Mouse (Mus musculus) heart, postnatal 0 days (tissue): ENCODE results near the gene Nkg7. TPM values are rescaled to one million over a fixed set of nuclear protein-coding genes. Genes with fewer than 3 reads are reported as not detected.

Experiments used
- ATAC-seq: fragments of 200-750 bp; cut with Nextera tagmentation; 2 replicates; pipeline ENCODE4 v1.8.0; 2017; ENCODE audit warnings: low read depth, moderate number of reproducible peaks, moderate library complexity; ENCODE audit not compliant: insufficient read depth
- DNase-seq: peaks from one replicate; pipeline ENCODE4 v3.0.0-alpha.2; 2016; ENCODE audit warnings: low spot score
- H3K27ac ChIP-seq: fragments of 300-500 bp; sonication (generic); 2 replicates; pipeline ENCODE4 v1.5.1; 2014; ENCODE audit warnings: low read depth, mild to moderate bottlenecking
- H3K27me3 ChIP-seq: fragments of 300-500 bp; sonication (generic); 2 replicates; pipeline ENCODE4 v1.6.1; 2014; ENCODE audit warnings: low read length, mixed read lengths; ENCODE audit not compliant: control insufficient read depth, insufficient read depth
- H3K36me3 ChIP-seq: fragments of 300-500 bp; sonication (generic); replicated peaks from 2 replicates; pipeline ENCODE4 v1.6.1; 2014; ENCODE audit warnings: low read length, mixed read lengths; ENCODE audit not compliant: control insufficient read depth, insufficient read depth
- H3K4me1 ChIP-seq: fragments of 300-500 bp; sonication (generic); 2 replicates; pipeline ENCODE4 v1.6.1; 2014; ENCODE audit warnings: antibody characterized with exemption; ENCODE audit not compliant: control insufficient read depth, insufficient read depth
- H3K4me2 ChIP-seq: fragments of 300-500 bp; sonication (generic); 2 replicates; pipeline ENCODE4 v1.6.1; 2014; ENCODE audit warnings: low read depth, mild to moderate bottlenecking, low read length, moderate library complexity
- H3K4me3 ChIP-seq: fragments of 300-500 bp; sonication (generic); 2 replicates; pipeline ENCODE4 v1.5.1; 2014; ENCODE audit warnings: low read depth, low read length
- H3K9ac ChIP-seq: fragments of 300-500 bp; sonication (generic); replicated peaks from 2 replicates; pipeline ENCODE4 v1.6.1; 2014; ENCODE audit warnings: low read depth, low read length, mixed read lengths
- H3K9me3 ChIP-seq: fragments of 300-500 bp; sonication (generic); replicated peaks from 2 replicates; pipeline ENCODE4 v1.6.1; 2016; ENCODE audit warnings: low read length; ENCODE audit not compliant: control insufficient read depth
- CTCF ChIP-seq: IDR thresholded peaks from 2 replicates; pipeline ENCODE4 v1.5.1; 2016; ENCODE audit warnings: antibody characterized with exemption, control low read depth, low read depth
- EP300 ChIP-seq: IDR thresholded peaks from 2 replicates; pipeline ENCODE4 v1.6.1; 2016; ENCODE audit warnings: antibody characterized with exemption, low read depth
- WGBS: fragments of 180-500 bp; shearing (Covaris S2); extraction: QIAGEN DNeasy Blood & Tissue Kit; methylation state at CpG from one replicate; pipeline ENCODE4 v1.1.7; 2014; 5-methylcytosine and 5-hydroxymethylcytosine counted together
- microRNA-seq: library from miRNA; unstranded; fragments of <30 nt; microRNA quantifications from one replicate; pipeline ENCODE4, GENCODE M21; 2016
- polyA plus RNA-seq: library from polyadenylated mRNA; unstranded; fragments of >200 nt; fragmentation: Nextera tagmentation; extraction: Ambion mirVana; gene quantifications from 2 replicates; pipeline ENCODE4 v1.2.1, GENCODE M21; 2015
- total RNA-seq: library from RNA; depleted of rRNA; stranded (reverse); fragments of >200 nt; gene quantifications from 2 replicates; pipeline ENCODE4 v1.2.3, GENCODE M21; 2014; ENCODE audit warnings: low replicate concordance; rRNA removed

The Nkg7 gene
- total and polyA plus RNA-seq, 2 experiments from 2014 or later: 0.18 TPM; not detected in 1

DNA sequence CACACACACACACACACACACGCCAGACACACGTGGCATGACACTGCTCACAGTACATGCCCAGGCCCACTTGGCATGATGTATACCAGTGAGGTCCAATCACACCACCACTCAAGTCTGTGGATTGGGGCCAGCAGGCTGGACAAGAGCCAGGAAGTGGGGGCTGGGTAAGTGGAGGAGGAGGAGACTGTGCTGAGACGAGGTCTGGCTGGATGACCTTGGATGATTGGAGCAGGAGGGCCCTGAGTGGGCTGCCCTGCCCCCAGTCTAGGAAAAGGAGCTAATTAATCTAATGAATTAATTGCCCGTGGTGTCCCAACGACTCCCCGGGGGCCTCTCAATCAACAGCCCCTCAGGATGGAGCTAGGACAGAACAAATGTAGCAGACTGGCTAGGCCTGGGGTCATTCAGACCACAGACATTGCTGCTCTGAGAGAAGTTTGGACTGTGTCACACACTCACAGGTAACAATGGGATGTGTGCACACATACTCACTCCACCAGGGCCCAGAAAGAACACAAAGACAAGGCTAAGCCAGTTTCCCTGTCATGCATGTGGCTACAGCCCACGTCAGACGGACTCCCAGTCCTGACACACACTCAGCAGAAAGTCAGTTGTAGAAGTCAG, 45.3 kb downstream of the Nkg7 start:
- ATAC-seq: peak; percentile 54; the same call in 1 of the 2 replicates
- TF ChIP-seq EP300 (no peak), CTCF (no peak)
- H3K36me3 ChIP-seq: no peaks in the 10 kb centered on the region
- no peak overlapping the region for H3K27ac ChIP-seq
- peak; percentile 6 for DNase-seq
- H3K27me3 ChIP-seq: peaks cover 18% of the 10 kb centered on the region
- no peak overlapping the region for H3K4me2 ChIP-seq
- WGBS: 52% methylated on average over 8 of the region's 8 CpGs
- H3K4me3 ChIP-seq: no peak overlapping the region
- peaks cover 5% of the 10 kb centered on the region; the same call in 1 of the 2 replicates for H3K4me1 ChIP-seq
- no peaks in the 10 kb centered on the region for H3K9me3 ChIP-seq
- H3K9ac ChIP-seq: no peak overlapping the region

DNA sequence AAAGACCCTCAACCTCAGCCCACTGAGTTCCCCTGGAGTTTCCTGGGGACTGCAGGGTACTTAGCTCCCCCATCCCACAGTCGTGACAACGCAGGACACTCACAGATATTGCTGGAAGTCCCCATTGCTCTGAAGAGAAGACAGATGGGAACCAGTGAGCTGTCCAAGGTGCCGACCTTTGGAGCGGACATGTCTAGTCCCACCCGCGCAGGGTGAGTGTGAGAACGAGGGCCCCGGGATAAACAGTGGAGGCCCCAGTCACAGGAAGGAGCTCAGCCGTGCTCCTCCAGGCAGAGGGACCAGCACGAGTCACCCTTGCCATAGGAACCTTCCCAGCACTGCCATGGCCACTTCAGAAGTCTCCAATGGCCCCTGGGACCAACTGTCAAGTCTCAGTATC, 46.4 kb downstream of the Nkg7 start:
- Histone ChIP-seq H3K4me2 (no peak overlapping the region), H3K27me3 (peaks cover 9% of the 10 kb centered on the region), H3K9me3 (no peaks in the 10 kb centered on the region), H3K4me1 (peaks cover 5% of the 10 kb centered on the region; the same call in 1 of the 2 replicates), H3K27ac (no peak overlapping the region), H3K9ac (no peak overlapping the region), H3K4me3 (no peak overlapping the region), H3K36me3 (no peaks in the 10 kb centered on the region)
- ATAC-seq (no peak), DNase-seq (no peak)
- TF ChIP-seq CTCF (no peak), EP300 (no peak)
- 7% methylated on average over 10 of the region's 10 CpGs for WGBS

Small RNAs within 50 kb of the gene (microRNA-seq; reads per million reads assigned to microRNA genes)
- 1.8 reads per million, percentile 2 among the genes with 10 or more reads in this experiment for gene Mir7051

Other genes starting within 250 kb of the Nkg7 start
- gene Zfp715, start 123.8 kb upstream of the Nkg7 start, total RNA-seq: 13.1 and 16.9 TPM in 2 replicates
- gene Zfp715, start 123.8 kb upstream of the Nkg7 start, polyA plus RNA-seq: 8.2 and 8.3 TPM in 2 replicates
- gene Siglecf, start 85.7 kb upstream of the Nkg7 start, total RNA-seq: 0.12 TPM in 1 of 2 replicates, not detected in the other
- 0.07 and 0.12 TPM in 2 replicates for gene Siglecf, start 85.7 kb upstream of the Nkg7 start, polyA plus RNA-seq
- not detected in 2 replicates for gene Siglecg, start 28.9 kb upstream of the Nkg7 start, total RNA-seq
- gene Siglecg, start 28.9 kb upstream of the Nkg7 start, polyA plus RNA-seq: 0.04 and 0.14 TPM in 2 replicates
- not detected in 2 replicates for gene Lim2, start 9.4 kb upstream of the Nkg7 start, total RNA-seq
- not detected in 2 replicates for gene Lim2, start 9.4 kb upstream of the Nkg7 start, polyA plus RNA-seq
- not detected in 2 replicates for gene Cldnd2, start 3.7 kb downstream of the Nkg7 start, total RNA-seq
- not detected in 2 replicates for gene Cldnd2, start 3.7 kb downstream of the Nkg7 start, polyA plus RNA-seq
- 396 and 434 TPM in 2 replicates for gene Etfb, start 7.0 kb downstream of the Nkg7 start, total RNA-seq
- gene Etfb, start 7.0 kb downstream of the Nkg7 start, polyA plus RNA-seq: 1,315 and 1,437 TPM in 2 replicates
- gene Gm45233, start 7.1 kb downstream of the Nkg7 start, total RNA-seq: not detected in 2 replicates
- 0.52 and 0.60 TPM in 2 replicates for gene Gm45233, start 7.1 kb downstream of the Nkg7 start, polyA plus RNA-seq
- 3.9 and 17.7 TPM in 2 replicates for gene Vsig10l, start 26.1 kb downstream of the Nkg7 start, total RNA-seq
- 2.9 and 3.1 TPM in 2 replicates for gene Vsig10l, start 26.1 kb downstream of the Nkg7 start, polyA plus RNA-seq
- gene Iglon5, start 53.0 kb downstream of the Nkg7 start, total RNA-seq: 0.08 TPM in 1 of 2 replicates, not detected in the other
- not detected in 2 replicates for gene Iglon5, start 53.0 kb downstream of the Nkg7 start, polyA plus RNA-seq
- gene 4931406B18Rik, start 68.9 kb downstream of the Nkg7 start, total RNA-seq: not detected in 2 replicates
- not detected in 2 replicates for gene 4931406B18Rik, start 68.9 kb downstream of the Nkg7 start, polyA plus RNA-seq
- 0.15 and 2.3 TPM in 2 replicates for gene Cd33, start 107.4 kb downstream of the Nkg7 start, total RNA-seq
- gene Cd33, start 107.4 kb downstream of the Nkg7 start, polyA plus RNA-seq: 0.37 and 1.4 TPM in 2 replicates
- gene Zfp658, start 125.2 kb downstream of the Nkg7 start, total RNA-seq: 0.19 and 0.80 TPM in 2 replicates
- gene Zfp658, start 125.2 kb downstream of the Nkg7 start, polyA plus RNA-seq: 0.57 and 0.80 TPM in 2 replicates
- gene Zfp719, start 142.5 kb downstream of the Nkg7 start, total RNA-seq: 3.6 and 7.9 TPM in 2 replicates
- gene Zfp719, start 142.5 kb downstream of the Nkg7 start, polyA plus RNA-seq: 3.6 and 4.0 TPM in 2 replicates
- not detected in 2 replicates for gene Zfp819, start 170.1 kb downstream of the Nkg7 start, total RNA-seq
- not detected in 2 replicates for gene Zfp819, start 170.1 kb downstream of the Nkg7 start, polyA plus RNA-seq
- not detected in 2 replicates for gene Ceacam18, start 197.6 kb downstream of the Nkg7 start, total RNA-seq
- not detected in 2 replicates for gene Ceacam18, start 197.6 kb downstream of the Nkg7 start, polyA plus RNA-seq
- not detected in 2 replicates for gene Siglece, start 223.1 kb downstream of the Nkg7 start, total RNA-seq
- 0.41 and 0.56 TPM in 2 replicates for gene Siglece, start 223.1 kb downstream of the Nkg7 start, polyA plus RNA-seq
- gene Ctu1, start 234.9 kb downstream of the Nkg7 start, total RNA-seq: 6.3 and 7.9 TPM in 2 replicates
- 3.6 and 3.9 TPM in 2 replicates for gene Ctu1, start 234.9 kb downstream of the Nkg7 start, polyA plus RNA-seq